In the genomic region with DNA sequence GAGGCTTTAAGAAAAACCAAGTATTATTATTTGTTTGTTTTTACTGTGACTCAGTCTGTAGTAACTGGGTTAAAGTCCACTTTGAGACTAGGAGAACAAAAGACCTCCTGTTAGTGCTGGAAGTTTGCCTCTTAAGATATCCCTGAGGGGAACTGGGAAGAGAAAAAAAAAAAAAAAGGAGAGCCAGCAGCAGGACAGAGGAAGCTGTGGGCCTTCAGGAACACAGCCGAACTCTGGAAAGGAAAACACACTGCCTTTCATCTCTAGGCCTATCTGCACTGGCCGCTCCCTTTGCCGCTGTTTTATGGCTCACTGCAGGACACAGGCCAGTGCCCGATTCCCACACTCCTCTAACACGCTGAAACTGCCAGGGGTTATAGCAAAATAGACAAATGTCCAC, we compare ENCODE assay signal across 8 mouse cellular contexts.
DNase-seq lines count a peak whose midpoint lies in the region; ATAC-seq lines count a peak whose summit lies in the region.
"Had no signal": no experiment of that assay in that cellular context is flagged by ENCODE, and none has a peak within 500 bp of the region (broad histone marks: within the 10 kb centered on the region; RNA-seq: fewer than 3 reads in every experiment).

No protein-coding gene starts in this region.

- H3K27me3 ChIP-seq in embryonic facial prominence, embryonic 13.5 days: no peaks in the 10 kb centered on the region
- H3K27me3 ChIP-seq in hindbrain, embryonic 11.5 days (ENCODE audit: control insufficient read depth, insufficient read depth, low read length): no peaks in the 10 kb centered on the region
- H3K27me3 ChIP-seq in limb, embryonic 15.5 days: no peaks in the 10 kb centered on the region
- H3K27me3 ChIP-seq: liver, embryonic 13.5 days had no signal

- WGBS in embryonic facial prominence, embryonic 13.5 days: 32% methylated on average over 5 of the region's 5 CpGs
- 51% methylated on average over 5 of the region's 5 CpGs for WGBS in hindbrain, embryonic 11.5 days
- 24% methylated on average over 5 of the region's 5 CpGs for WGBS in limb, embryonic 15.5 days

- peaks cover 19% of the 10 kb centered on the region for H3K4me1 ChIP-seq in embryonic facial prominence, embryonic 13.5 days
- no peaks in the 10 kb centered on the region for H3K4me1 ChIP-seq in hindbrain, embryonic 11.5 days (replicated peaks; ENCODE audit: control insufficient read depth, insufficient read depth, low read length)
- peaks cover 15% of the 10 kb centered on the region for H3K4me1 ChIP-seq in limb, embryonic 15.5 days

- DNase-seq in NIH3T3 (ENCODE audit: low read depth): peak; percentile 91
- DNase-seq in hindbrain, embryonic 11.5 days (ENCODE audit: low spot score): no peak
- DNase-seq in layer of hippocampus, postnatal 25 days (ENCODE audit: extremely low spot score in 1 of 2, low spot score in 1 of 2): no peak
- DNase-seq in urinary bladder, adult 2 months (ENCODE audit: low spot score): no peak
- DNase-seq: liver, embryonic 13.5 days had no signal

- H3K27ac ChIP-seq in embryonic facial prominence, embryonic 13.5 days: peak overlapping the region; percentile 57; the same call in 1 of the 2 replicates
- peak overlapping the region; percentile 55; the same call in 1 of the 2 replicates for H3K27ac ChIP-seq in hindbrain, embryonic 11.5 days (ENCODE audit: low read depth, low read length)
- H3K27ac ChIP-seq in limb, embryonic 15.5 days: peak overlapping the region; percentile 80
- H3K27ac ChIP-seq: liver, embryonic 13.5 days had no signal

- H3K4me3 ChIP-seq in embryonic facial prominence, embryonic 13.5 days: no peak overlapping the region
- no peak overlapping the region for H3K4me3 ChIP-seq in hindbrain, embryonic 11.5 days (ENCODE audit: low read depth, low read length)
- H3K4me3 ChIP-seq in limb, embryonic 15.5 days: no peak overlapping the region
- H3K4me3 ChIP-seq: liver, embryonic 13.5 days had no signal

- ATAC-seq in embryonic facial prominence, embryonic 13.5 days (ENCODE audit: insufficient number of reproducible peaks, insufficient read depth, low FRiP score, low TSS enrichment, low read depth): no peak
- no peak for ATAC-seq in hindbrain, embryonic 11.5 days (ENCODE audit: low FRiP score)
- no peak for ATAC-seq in limb, embryonic 15.5 days (ENCODE audit: insufficient number of reproducible peaks, low FRiP score, low TSS enrichment, low read depth)
- no peak for ATAC-seq in erythroid progenitor cell, adult 5-6 weeks (replicated peaks; ENCODE audit: low FRiP score, poor library complexity, severe bottlenecking)

- no peaks in the 10 kb centered on the region for H3K36me3 ChIP-seq in embryonic facial prominence, embryonic 13.5 days
- no peaks in the 10 kb centered on the region for H3K36me3 ChIP-seq in hindbrain, embryonic 11.5 days (ENCODE audit: control insufficient read depth, insufficient read depth, low read length)
- H3K36me3 ChIP-seq in limb, embryonic 15.5 days: no peaks in the 10 kb centered on the region
- H3K36me3 ChIP-seq: liver, embryonic 13.5 days had no signal

- no peak overlapping the region for H3K9ac ChIP-seq in embryonic facial prominence, embryonic 13.5 days
- H3K9ac ChIP-seq in hindbrain, embryonic 11.5 days (ENCODE audit: low read depth, low read length): no peak overlapping the region
- H3K9ac ChIP-seq in limb, embryonic 15.5 days: no peak overlapping the region
- H3K9ac ChIP-seq: liver, embryonic 13.5 days had no signal

- H3K9me3 ChIP-seq in embryonic facial prominence, embryonic 13.5 days: no peaks in the 10 kb centered on the region
- H3K9me3 ChIP-seq in hindbrain, embryonic 11.5 days (ENCODE audit: control insufficient read depth, low read length): no peaks in the 10 kb centered on the region
- no peaks in the 10 kb centered on the region for H3K9me3 ChIP-seq in limb, embryonic 15.5 days
- H3K9me3 ChIP-seq: liver, embryonic 13.5 days had no signal

- H3K4me2 ChIP-seq in embryonic facial prominence, embryonic 13.5 days: no peak overlapping the region
- no peak overlapping the region for H3K4me2 ChIP-seq in hindbrain, embryonic 11.5 days (replicated peaks; ENCODE audit: low read depth, low read length)
- H3K4me2 ChIP-seq in limb, embryonic 15.5 days: no peak overlapping the region
- H3K4me2 ChIP-seq: liver, embryonic 13.5 days had no signal
